Mouse (Mus musculus): ENCODE measurements at regions not wholly inside any gene's neighbourhood (a gene's known extent, or its start where the extent isn't known, plus 50 kb on each side); places are given as distances from the start of the nearest gene placed in this dataset.

- TF ChIP-seq CTCF (IDR thresholded peaks at IDR 0.05 in 2 of 3, conservative IDR thresholded peaks at IDR 0.05 in 1 of 3; ENCODE audit: control insufficient read depth in 1 of 3, insufficient read depth in 1 of 3, low read depth in 2 of 3, low read length in 3 of 3, poor library complexity in 1 of 3, severe bottlenecking in 1 of 3): no peak
- no peak for TF ChIP-seq TAL1 (IDR thresholded peaks at IDR 0.05; ENCODE audit: low read length)
- no peak for TF ChIP-seq KAT2A (conservative IDR thresholded peaks at IDR 0.05; ENCODE audit: low read depth, low read length)
- TF ChIP-seq E2F4 (IDR thresholded peaks at IDR 0.05; ENCODE audit: borderline replicate concordance, low read depth, low read length): no peak
- no peak for TF ChIP-seq MEF2A (IDR thresholded peaks at IDR 0.05; ENCODE audit: extremely low read depth, insufficient replicate concordance, low read depth, low read length, poor library complexity, severe bottlenecking)
- no peak for TF ChIP-seq CHD1 (IDR thresholded peaks at IDR 0.05; ENCODE audit: low read depth, low read length)
- TF ChIP-seq EP300 (IDR thresholded peaks at IDR 0.05; ENCODE audit: low read depth in 1 of 2, low read length in 2 of 2): no peak
- TF ChIP-seq POLR2A (IDR thresholded peaks at IDR 0.05; ENCODE audit: control insufficient read depth in 1 of 2, insufficient read depth in 1 of 2, low read depth in 1 of 2, low read length in 2 of 2, poor library complexity in 1 of 2): no peak
These were observed 122.1 kb upstream of the Adamts9 start for GRCm38 (mm10) chr6:93065366-93065765.
